Mouse (Mus musculus) midbrain, embryonic 16.5 days (tissue): ENCODE measurements at regions not wholly inside any gene's neighbourhood (a gene's known extent, or its start where the extent isn't known, plus 50 kb on each side); places are given as distances from the start of the nearest gene placed in this dataset.
"Not testable (repeated sequence)": the region's sequence is repeated elsewhere in the genome, so short reads cannot be mapped to it uniquely, and the experiment has no call there.

Experiments used
- ATAC-seq: fragments of 200-750 bp; cut with Nextera tagmentation; 2 replicates; pipeline ENCODE4 v1.8.0; 2017; ENCODE audit warnings: moderate TSS enrichment
- H3K27ac ChIP-seq: fragments of 300-500 bp; sonication (generic); 2 replicates; pipeline ENCODE4 v1.5.1; 2014; ENCODE audit warnings: mild to moderate bottlenecking, low read length, mixed read lengths
- H3K27me3 ChIP-seq: fragments of 300-500 bp; sonication (generic); 2 replicates; pipeline ENCODE4 v1.6.1; 2014; ENCODE audit warnings: low read depth, low read length, mixed read lengths; ENCODE audit not compliant: control insufficient read depth, insufficient read depth
- H3K36me3 ChIP-seq: fragments of 300-500 bp; sonication (generic); 2 replicates; pipeline ENCODE4 v1.6.1; 2014; ENCODE audit warnings: mild to moderate bottlenecking, low read length, moderate library complexity, mixed read lengths; ENCODE audit not compliant: control insufficient read depth, insufficient read depth
- H3K4me1 ChIP-seq: fragments of 300-500 bp; sonication (generic); 2 replicates; pipeline ENCODE4 v1.6.1; 2014; ENCODE audit warnings: mild to moderate bottlenecking, low read length, mixed read lengths; ENCODE audit not compliant: control insufficient read depth, insufficient read depth
- H3K4me2 ChIP-seq: fragments of 300-500 bp; sonication (generic); 2 replicates; pipeline ENCODE4 v1.6.1; 2014; ENCODE audit warnings: mild to moderate bottlenecking, low read length, mixed read lengths
- H3K4me3 ChIP-seq: fragments of 300-500 bp; sonication (generic); 2 replicates; pipeline ENCODE4 v1.5.1; 2014; ENCODE audit warnings: low read depth, mild to moderate bottlenecking, low read length, moderate library complexity, mixed read lengths
- H3K9ac ChIP-seq: fragments of 300-500 bp; sonication (generic); 2 replicates; pipeline ENCODE4 v1.6.1; 2014; ENCODE audit warnings: low read depth, low read length, mixed read lengths
- H3K9me3 ChIP-seq: fragments of 300-500 bp; sonication (generic); replicated peaks from 2 replicates; pipeline ENCODE4 v1.6.1; 2014; ENCODE audit warnings: mild to moderate bottlenecking, low read length, mixed read lengths; ENCODE audit not compliant: control insufficient read depth, poor library complexity, severe bottlenecking
- WGBS: fragments of 180-500 bp; shearing (Covaris S2); extraction: QIAGEN DNeasy Blood & Tissue Kit; methylation state at CpG from one replicate; pipeline ENCODE4 v1.1.7; 2014; 5-methylcytosine and 5-hydroxymethylcytosine counted together

DNA sequence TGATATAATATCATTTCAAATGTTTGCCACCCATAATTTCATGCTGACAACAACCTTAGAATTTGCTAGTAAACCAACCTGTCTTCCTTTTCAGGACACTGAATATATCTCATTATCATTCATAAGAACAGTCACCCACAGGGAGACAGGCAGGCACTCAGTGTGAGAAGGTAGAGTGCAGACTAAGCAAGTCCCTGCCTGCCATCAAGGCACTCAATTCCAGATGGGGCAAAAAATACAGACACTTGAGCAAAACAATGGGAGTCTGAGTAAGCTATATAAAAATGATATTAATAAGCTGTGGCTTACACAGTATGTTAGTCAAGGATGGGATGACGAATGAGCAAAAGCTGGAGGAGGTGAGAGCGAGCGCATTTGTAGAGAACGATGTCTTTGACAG is 909.4 kb downstream of the Robo1 start:
- ATAC-seq: 0 out of 2 replicates have a peak, but pooled peaks have one; percentile 56
- Histone ChIP-seq H3K4me1 (no peaks in the 10 kb centered on the region), H3K9me3 (no peaks in the 10 kb centered on the region), H3K36me3 (no peaks in the 10 kb centered on the region), H3K4me3 (no peak overlapping the region), H3K27ac (0 out of 2 replicates have a peak overlapping the region, but pooled peaks have one; percentile 7), H3K9ac (no peak overlapping the region), H3K27me3 (no peaks in the 10 kb centered on the region), H3K4me2 (no peak overlapping the region)
- WGBS: 72% methylated on average over 4 of the region's 4 CpGs

DNA sequence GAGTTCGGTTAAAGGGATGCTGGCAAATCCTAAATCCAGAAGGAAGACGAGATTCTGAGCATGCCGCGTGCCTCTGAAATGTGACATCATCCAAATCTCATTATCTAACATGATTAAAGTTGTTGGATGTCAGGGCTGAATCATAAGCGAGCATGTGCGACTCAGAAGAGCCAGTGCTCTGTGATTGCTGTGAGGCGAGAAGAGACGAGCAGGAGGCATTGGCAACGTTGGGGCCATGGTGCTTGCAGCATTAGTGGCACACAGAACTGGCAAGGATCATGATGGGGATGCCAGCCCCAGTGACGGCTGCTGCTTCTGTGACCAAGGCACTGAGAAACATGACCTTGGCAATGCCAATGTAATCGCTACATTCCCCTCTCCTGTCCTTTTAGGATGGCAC is 895.4 kb downstream of the Robo1 start:
- WGBS: 87% methylated on average over 11 of the region's 11 CpGs
- H3K27me3 ChIP-seq: no peaks in the 10 kb centered on the region
- no peak overlapping the region for H3K9ac ChIP-seq
- H3K36me3 ChIP-seq: no peaks in the 10 kb centered on the region
- H3K4me2 ChIP-seq: no peak overlapping the region
- H3K4me1 ChIP-seq: no peaks in the 10 kb centered on the region; the same call in 1 of the 2 replicates
- no peak for ATAC-seq
- H3K9me3 ChIP-seq: no peaks in the 10 kb centered on the region
- H3K4me3 ChIP-seq: no peak overlapping the region
- H3K27ac ChIP-seq: no peak overlapping the region

- Histone ChIP-seq H3K4me1 (no peaks in the 10 kb centered on the region; the same call in 1 of the 2 replicates), H3K27ac (no peak overlapping the region), H3K4me2 (no peak overlapping the region), H3K9me3 (no peaks in the 10 kb centered on the region), H3K4me3 (no peak overlapping the region), H3K27me3 (no peaks in the 10 kb centered on the region), H3K36me3 (no peaks in the 10 kb centered on the region), H3K9ac (no peak overlapping the region)
- no peak for ATAC-seq
- WGBS: 27% methylated on average over 3 of the region's 3 CpGs
These were observed 892.9 kb downstream of the Robo1 start for GRCm38 (mm10) chr16:73200991-73201390.

- H3K36me3 ChIP-seq: no peaks in the 10 kb centered on the region
- no peak for ATAC-seq
- no peaks in the 10 kb centered on the region for H3K4me1 ChIP-seq
- no peak overlapping the region for H3K27ac ChIP-seq
- no peak overlapping the region for H3K4me3 ChIP-seq
- no peak overlapping the region for H3K4me2 ChIP-seq
- WGBS: 76% methylated on average over 5 of the region's 5 CpGs
- H3K9ac ChIP-seq: no peak overlapping the region
- H3K9me3 ChIP-seq: no peaks in the 10 kb centered on the region
- H3K27me3 ChIP-seq: no peaks in the 10 kb centered on the region
These were observed 874.7 kb downstream of the Robo1 start for GRCm38 (mm10) chr16:73182776-73183175.

GRCm38 (mm10) chr16:73182258-73182657 is 874.2 kb downstream of the Robo1 start:
- Histone ChIP-seq H3K4me2 (no peak overlapping the region), H3K9ac (no peak overlapping the region), H3K36me3 (no peaks in the 10 kb centered on the region), H3K9me3 (no peaks in the 10 kb centered on the region), H3K27ac (no peak overlapping the region), H3K4me1 (no peaks in the 10 kb centered on the region), H3K27me3 (no peaks in the 10 kb centered on the region), H3K4me3 (no peak overlapping the region)
- WGBS: 66% methylated on average over 7 of the region's 7 CpGs
- ATAC-seq: no peak

- H3K27ac ChIP-seq: no peak overlapping the region
- H3K9me3 ChIP-seq: no peaks in the 10 kb centered on the region
- ATAC-seq: no peak
- H3K4me2 ChIP-seq: no peak overlapping the region
- H3K4me3 ChIP-seq: no peak overlapping the region
- H3K4me1 ChIP-seq: no peaks in the 10 kb centered on the region
- H3K9ac ChIP-seq: no peak overlapping the region
- H3K36me3 ChIP-seq: no peaks in the 10 kb centered on the region
- no peaks in the 10 kb centered on the region for H3K27me3 ChIP-seq
- 47% methylated on average over 2 of the region's 2 CpGs for WGBS
These were observed 847.3 kb downstream of the Robo1 start for GRCm38 (mm10) chr16:73155447-73155846.

- not testable (repeated sequence) for H3K27me3 ChIP-seq, H3K4me2 ChIP-seq, H3K27ac ChIP-seq, ATAC-seq, H3K4me3 ChIP-seq, H3K9me3 ChIP-seq, H3K36me3 ChIP-seq, H3K9ac ChIP-seq, H3K4me1 ChIP-seq
- 100% methylated on average over 1 of the region's 1 CpGs for WGBS
These were observed 819.8 kb downstream of the Robo1 start for GRCm38 (mm10) chr16:73127927-73128326.

DNA sequence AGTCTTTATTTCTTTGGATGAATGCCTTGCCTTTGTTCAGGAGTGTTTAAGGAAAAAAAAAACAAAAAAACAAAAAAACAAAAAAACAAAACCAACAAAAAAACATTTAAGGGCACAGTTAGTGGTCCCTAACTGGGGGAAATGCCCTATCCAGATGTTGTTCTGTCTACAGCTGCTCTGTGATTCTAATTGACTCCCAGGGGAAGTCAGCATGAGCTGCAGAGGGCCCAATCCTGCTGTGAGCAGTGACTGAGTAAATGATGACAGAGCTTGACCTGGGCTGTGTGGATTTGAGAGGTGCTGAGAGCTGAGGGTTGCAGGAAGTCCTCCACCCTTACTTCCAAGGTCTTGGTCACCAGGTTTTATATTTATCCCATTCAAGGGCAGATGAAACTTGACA is 812.5 kb downstream of the Robo1 start:
- Histone ChIP-seq H3K4me2 (no peak overlapping the region), H3K27ac (no peak overlapping the region), H3K4me1 (no peaks in the 10 kb centered on the region), H3K36me3 (no peaks in the 10 kb centered on the region), H3K27me3 (no peaks in the 10 kb centered on the region), H3K9me3 (no peaks in the 10 kb centered on the region), H3K9ac (no peak overlapping the region), H3K4me3 (no peak overlapping the region)
- ATAC-seq: no peak

- WGBS: 13% methylated on average over 2 of the region's 2 CpGs
- Histone ChIP-seq H3K36me3 (no peaks in the 10 kb centered on the region), H3K9ac (no peak overlapping the region), H3K4me3 (no peak overlapping the region), H3K27me3 (no peaks in the 10 kb centered on the region), H3K4me1 (no peaks in the 10 kb centered on the region), H3K9me3 (no peaks in the 10 kb centered on the region), H3K4me2 (no peak overlapping the region), H3K27ac (no peak overlapping the region)
- ATAC-seq: no peak
These were observed 809.2 kb downstream of the Robo1 start for GRCm38 (mm10) chr16:73117338-73117737.

DNA sequence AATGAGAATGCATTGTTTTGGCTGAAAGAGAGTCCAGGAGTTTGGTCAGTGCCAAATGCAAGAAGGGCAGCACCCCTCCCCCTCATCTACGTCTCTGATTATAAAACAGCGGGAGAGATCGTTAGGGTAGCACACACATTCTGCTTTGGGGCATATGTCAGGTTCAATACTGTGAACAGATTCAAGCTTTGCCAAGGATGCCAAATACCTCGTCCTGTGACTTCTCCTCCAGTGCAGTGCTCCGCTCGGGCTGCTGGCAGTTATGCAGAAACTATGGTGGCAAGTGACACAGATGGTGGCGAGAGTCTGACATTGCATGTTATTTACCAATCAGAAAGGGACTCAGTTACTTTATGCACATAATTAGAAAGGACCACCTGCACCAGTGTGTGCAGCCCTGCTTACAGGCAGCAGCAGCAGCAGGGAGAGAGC is 799.9 kb downstream of the Robo1 start:
- H3K9ac ChIP-seq: no peak overlapping the region
- H3K9me3 ChIP-seq: no peaks in the 10 kb centered on the region
- H3K4me3 ChIP-seq: no peak overlapping the region
- H3K4me2 ChIP-seq: no peak overlapping the region
- 38% methylated on average over 7 of the region's 7 CpGs for WGBS
- peak; percentile 69 for ATAC-seq
- no peak overlapping the region for H3K27ac ChIP-seq
- H3K27me3 ChIP-seq: no peaks in the 10 kb centered on the region
- H3K4me1 ChIP-seq: peaks cover 7% of the 10 kb centered on the region
- no peaks in the 10 kb centered on the region for H3K36me3 ChIP-seq
